Mouse (Mus musculus) heart, postnatal 0 days (tissue): ENCODE results near the gene Lpp.

Experiments used
- CTCF ChIP-seq: IDR thresholded peaks from 2 replicates; pipeline ENCODE4 v1.5.1; 2016; ENCODE audit warnings: antibody characterized with exemption, control low read depth, low read depth
- EP300 ChIP-seq: IDR thresholded peaks from 2 replicates; pipeline ENCODE4 v1.6.1; 2016; ENCODE audit warnings: antibody characterized with exemption, low read depth

- TF ChIP-seq EP300 = no peak; the same call in 1 of the 2 replicates
- TF ChIP-seq CTCF = no peak
Measured at GRCm38 (mm10) chr16:25010980-25011877, 617.9 kb downstream of the Lpp start.
